Mouse (Mus musculus): ENCODE results near the gene Gpr183.

GRCm38 (mm10) chr14:121999455-121999854 lies 34.5 kb upstream of the Gpr183 start:
- TF ChIP-seq CTCF (IDR thresholded peaks at IDR 0.05; ENCODE audit: insufficient read depth, low read depth, low read length), result no peak
- no peak for TF ChIP-seq POLR2A (IDR thresholded peaks at IDR 0.05; ENCODE audit: insufficient read depth, low read depth, low read length)
